Mouse (Mus musculus): ENCODE data around the gene Acss1. TPM values are rescaled to one million over a fixed set of nuclear protein-coding genes. Genes with fewer than 3 reads are reported as not detected.
A peak's percentile ranks its signal among the peaks of the same experiment; 100 is the strongest.

Gene Acss1
- polyA plus RNA-seq, 1 experiment from 2014 or later, result 5.3 TPM

- Histone ChIP-seq H3K4me2 (peak overlapping the region; percentile 60), H3K9me3 (ENCODE audit: low read depth, low read length) (no peaks in the 10 kb centered on the region), H3K9ac (no peak overlapping the region), H3K4me1 (ENCODE audit: insufficient read depth) (no peaks in the 10 kb centered on the region), H3K27me3 (ENCODE audit: insufficient read depth, low read length) (peaks cover 58% of the 10 kb centered on the region), H3K36me3 (ENCODE audit: insufficient read depth) (no peaks in the 10 kb centered on the region), H3K4me3 (ENCODE audit: low read depth, low read length) (peak overlapping the region; percentile 33), H3K27ac (ENCODE audit: low read depth) (no peak overlapping the region)
- no peak for TF ChIP-seq CTCF (IDR thresholded peaks at IDR 0.05; ENCODE audit: low read depth)
- DNase-seq (no peak), ATAC-seq (ENCODE audit: insufficient read depth) (no peak)
- WGBS, result 4% methylated on average over 23 of the region's 23 CpGs
Observed at GRCm38 (mm10) chr2:150687871-150688540, 19.7 kb upstream of the Acss1 start.

- no peak overlapping the region for H3K4me3 ChIP-seq (ENCODE audit: low read depth, low read length)
- no peaks in the 10 kb centered on the region for H3K36me3 ChIP-seq (ENCODE audit: insufficient read depth)
- H3K9ac ChIP-seq, result no peak overlapping the region
- WGBS, result 87% methylated on average over 9 of the region's 9 CpGs
- no peak for DNase-seq
- H3K27ac ChIP-seq (ENCODE audit: low read depth), result no peak overlapping the region
- peaks cover 46% of the 10 kb centered on the region for H3K27me3 ChIP-seq (ENCODE audit: insufficient read depth, low read length)
- no peaks in the 10 kb centered on the region for H3K4me1 ChIP-seq (ENCODE audit: insufficient read depth)
- no peak overlapping the region for H3K4me2 ChIP-seq
- ATAC-seq (ENCODE audit: insufficient read depth), result no peak
- TF ChIP-seq CTCF (IDR thresholded peaks at IDR 0.05; ENCODE audit: low read depth), result no peak
- no peaks in the 10 kb centered on the region for H3K9me3 ChIP-seq (ENCODE audit: low read depth, low read length)
Observed at GRCm38 (mm10) chr2:150685389-150685788, 17.1 kb upstream of the Acss1 start.

- TF ChIP-seq CTCF (IDR thresholded peaks at IDR 0.05; ENCODE audit: low read depth), result no peak
- H3K4me1 ChIP-seq (ENCODE audit: insufficient read depth), result no peaks in the 10 kb centered on the region
- WGBS, result 76% methylated on average over 12 of the region's 12 CpGs
- H3K36me3 ChIP-seq (ENCODE audit: insufficient read depth), result no peaks in the 10 kb centered on the region
- H3K27ac ChIP-seq (ENCODE audit: low read depth), result no peak overlapping the region
- DNase-seq, result no peak
- no peaks in the 10 kb centered on the region for H3K9me3 ChIP-seq (ENCODE audit: low read depth, low read length)
- H3K27me3 ChIP-seq (ENCODE audit: insufficient read depth, low read length), result peaks cover 36% of the 10 kb centered on the region
- no peak overlapping the region for H3K4me2 ChIP-seq
- ATAC-seq (ENCODE audit: insufficient read depth), result no peak
- no peak overlapping the region for H3K9ac ChIP-seq
- no peak overlapping the region for H3K4me3 ChIP-seq (ENCODE audit: low read depth, low read length)
Observed at GRCm38 (mm10) chr2:150684451-150684850, 16.2 kb upstream of the Acss1 start.

- no peak overlapping the region for H3K4me3 ChIP-seq (ENCODE audit: low read depth, low read length)
- WGBS, result 40% methylated on average over 4 of the region's 4 CpGs
- no peak for ATAC-seq (ENCODE audit: insufficient read depth)
- no peak overlapping the region for H3K4me2 ChIP-seq
- no peak for TF ChIP-seq CTCF (IDR thresholded peaks at IDR 0.05; ENCODE audit: low read depth)
- H3K9me3 ChIP-seq (ENCODE audit: low read depth, low read length), result no peaks in the 10 kb centered on the region
- H3K27ac ChIP-seq (ENCODE audit: low read depth), result no peak overlapping the region
- no peaks in the 10 kb centered on the region for H3K4me1 ChIP-seq (ENCODE audit: insufficient read depth)
- H3K36me3 ChIP-seq (ENCODE audit: insufficient read depth), result no peaks in the 10 kb centered on the region
- H3K9ac ChIP-seq, result no peak overlapping the region
- peaks cover 7% of the 10 kb centered on the region; the same call in 1 of the 2 replicates for H3K27me3 ChIP-seq (ENCODE audit: insufficient read depth, low read length)
- DNase-seq, result no peak
Observed at GRCm38 (mm10) chr2:150681581-150681980, 13.3 kb upstream of the Acss1 start.

GRCm38 (mm10) chr2:150678392-150678791, 10.1 kb upstream of the Acss1 start:
- DNase-seq (peak; percentile 90), ATAC-seq (ENCODE audit: insufficient read depth) (0 out of 2 replicates have a peak, but pooled peaks have one; percentile 21)
- no peak overlapping the region for H3K4me3 ChIP-seq (ENCODE audit: low read depth, low read length)
- H3K9me3 ChIP-seq (ENCODE audit: low read depth, low read length), result no peaks in the 10 kb centered on the region
- H3K9ac ChIP-seq, result no peak overlapping the region
- no peaks in the 10 kb centered on the region for H3K4me1 ChIP-seq (ENCODE audit: insufficient read depth)
- H3K36me3 ChIP-seq (ENCODE audit: insufficient read depth), result no peaks in the 10 kb centered on the region
- no peaks in the 10 kb centered on the region for H3K27me3 ChIP-seq (ENCODE audit: insufficient read depth, low read length)
- no peak overlapping the region for H3K4me2 ChIP-seq
- 1% methylated on average over 3 of the region's 3 CpGs for WGBS
- H3K27ac ChIP-seq (ENCODE audit: low read depth), result no peak overlapping the region
- TF ChIP-seq CTCF (IDR thresholded peaks at IDR 0.05; ENCODE audit: low read depth), result peak; percentile 90

- Histone ChIP-seq H3K27me3 (ENCODE audit: insufficient read depth, low read length) (no peaks in the 10 kb centered on the region), H3K9me3 (ENCODE audit: low read depth, low read length) (no peaks in the 10 kb centered on the region), H3K4me2 (no peak overlapping the region), H3K4me3 (ENCODE audit: low read depth, low read length) (no peak overlapping the region), H3K36me3 (ENCODE audit: insufficient read depth) (no peaks in the 10 kb centered on the region), H3K9ac (no peak overlapping the region), H3K27ac (ENCODE audit: low read depth) (no peak overlapping the region), H3K4me1 (ENCODE audit: insufficient read depth) (no peaks in the 10 kb centered on the region)
- peak; percentile 25 for TF ChIP-seq CTCF (IDR thresholded peaks at IDR 0.05; ENCODE audit: low read depth)
- 43% methylated on average over 1 of the region's 1 CpGs for WGBS
- no peak for ATAC-seq (ENCODE audit: insufficient read depth)
- DNase-seq, result no peak
Observed at GRCm38 (mm10) chr2:150675525-150675924, 7.2 kb upstream of the Acss1 start.

GRCm38 (mm10) chr2:150674900-150675299, 6.6 kb upstream of the Acss1 start:
- no peaks in the 10 kb centered on the region for H3K36me3 ChIP-seq (ENCODE audit: insufficient read depth)
- no peaks in the 10 kb centered on the region for H3K4me1 ChIP-seq (ENCODE audit: insufficient read depth)
- TF ChIP-seq CTCF (IDR thresholded peaks at IDR 0.05; ENCODE audit: low read depth), result peak; percentile 79
- H3K4me3 ChIP-seq (ENCODE audit: low read depth, low read length), result no peak overlapping the region
- DNase-seq (peak; percentile 89), ATAC-seq (ENCODE audit: insufficient read depth) (peak; percentile 78)
- no peak overlapping the region for H3K27ac ChIP-seq (ENCODE audit: low read depth)
- H3K27me3 ChIP-seq (ENCODE audit: insufficient read depth, low read length), result no peaks in the 10 kb centered on the region
- no peak overlapping the region for H3K9ac ChIP-seq
- 0% methylated on average over 2 of the region's 2 CpGs for WGBS
- no peaks in the 10 kb centered on the region for H3K9me3 ChIP-seq (ENCODE audit: low read depth, low read length)
- H3K4me2 ChIP-seq, result no peak overlapping the region
